Mouse (Mus musculus) forebrain, embryonic 10.5 days (tissue): ENCODE results near the gene Cdk14. TPM values are rescaled to one million over a fixed set of nuclear protein-coding genes. Genes with fewer than 3 reads are reported as not detected.
A peak's percentile ranks its signal among the peaks of the same experiment; 100 is the strongest.

Experiments used
- DNase-seq: peaks from one replicate; pipeline ENCODE4 v3.0.0-alpha.2; 2017; ENCODE audit warnings: low spot score; ENCODE audit errors: extremely low spot score
- H3K27ac ChIP-seq: fragments of 300-500 bp; sonication (generic); 2 replicates; pipeline ENCODE4 v1.5.1; 2016; ENCODE audit warnings: mild to moderate bottlenecking
- H3K27me3 ChIP-seq: fragments of 300-500 bp; sonication (generic); 2 replicates; pipeline ENCODE4 v1.6.1; 2016; ENCODE audit warnings: mild to moderate bottlenecking; ENCODE audit not compliant: poor library complexity, severe bottlenecking
- H3K36me3 ChIP-seq: fragments of 300-500 bp; sonication (generic); replicated peaks from 2 replicates; pipeline ENCODE4 v1.6.1; 2016; ENCODE audit warnings: mild to moderate bottlenecking, moderate library complexity
- H3K4me1 ChIP-seq: fragments of 300-500 bp; sonication (generic); 2 replicates; pipeline ENCODE4 v1.6.1; 2016
- H3K4me3 ChIP-seq: fragments of 300-500 bp; sonication (generic); 2 replicates; pipeline ENCODE4 v1.5.1; 2016; ENCODE audit warnings: mild to moderate bottlenecking, moderate library complexity
- H3K9me3 ChIP-seq: fragments of 300-500 bp; sonication (generic); 2 replicates; pipeline ENCODE4 v1.6.1; 2016; ENCODE audit warnings: mild to moderate bottlenecking, moderate library complexity
- WGBS: fragments of 180-500 bp; shearing (Covaris S2); methylation state at CpG from one replicate; pipeline ENCODE4 v1.1.7; 2016; 5-methylcytosine and 5-hydroxymethylcytosine counted together
- polyA plus RNA-seq: library from polyadenylated mRNA; unstranded; fragments of >200 nt; fragmentation: Nextera tagmentation; extraction: Ambion mirVana; gene quantifications from 2 replicates; pipeline ENCODE4 v1.2.1, GENCODE M21; 2016

Gene Cdk14
- polyA plus RNA-seq, 1 experiment from 2014 or later, result 9.5 TPM

GRCm38 (mm10) chr5:4870041-4870726 is 549.9 kb downstream of the Cdk14 start:
- Histone ChIP-seq H3K27me3 (peaks cover 7% of the 10 kb centered on the region), H3K4me1 (peaks cover 55% of the 10 kb centered on the region), H3K36me3 (no peaks in the 10 kb centered on the region), H3K27ac (peak overlapping the region; percentile 87), H3K4me3 (no peak overlapping the region), H3K9me3 (no peaks in the 10 kb centered on the region)
- 28% methylated on average over 4 of the region's 4 CpGs for whole genome bisulfite sequencing
- DNase-seq, result peak; percentile 24

- 35% methylated on average over 6 of the region's 6 CpGs for WGBS
- peaks cover 56% of the 10 kb centered on the region for H3K4me1 ChIP-seq
- peak overlapping the region; percentile 87 for H3K27ac ChIP-seq
- peak; percentile 27 for DNase-seq
- no peaks in the 10 kb centered on the region for H3K36me3 ChIP-seq
- H3K4me3 ChIP-seq, result no peak overlapping the region
- H3K9me3 ChIP-seq, result no peaks in the 10 kb centered on the region
- H3K27me3 ChIP-seq, result no peaks in the 10 kb centered on the region
These were observed 551.5 kb downstream of the Cdk14 start for GRCm38 (mm10) chr5:4868563-4869120.

GRCm38 (mm10) chr5:4867849-4868562 is 552.1 kb downstream of the Cdk14 start:
- Histone ChIP-seq H3K9me3 (no peaks in the 10 kb centered on the region), H3K27me3 (no peaks in the 10 kb centered on the region), H3K27ac (peak overlapping the region; percentile 87), H3K36me3 (no peaks in the 10 kb centered on the region), H3K4me1 (peaks cover 56% of the 10 kb centered on the region), H3K4me3 (no peak overlapping the region)
- no peak for DNase-seq
- 24% methylated on average over 6 of the region's 6 CpGs for WGBS

GRCm38 (mm10) chr5:4866945-4867344 is 553.2 kb downstream of the Cdk14 start:
- no peaks in the 10 kb centered on the region for H3K27me3 ChIP-seq
- DNase-seq, result peak; percentile 20
- peaks cover 61% of the 10 kb centered on the region for H3K4me1 ChIP-seq
- no peak overlapping the region for H3K4me3 ChIP-seq
- peak overlapping the region; percentile 87 for H3K27ac ChIP-seq
- WGBS, result 60% methylated on average over 8 of the region's 8 CpGs
- no peaks in the 10 kb centered on the region for H3K9me3 ChIP-seq
- no peaks in the 10 kb centered on the region for H3K36me3 ChIP-seq

- peaks cover 68% of the 10 kb centered on the region for H3K4me1 ChIP-seq
- H3K27me3 ChIP-seq, result no peaks in the 10 kb centered on the region
- no peaks in the 10 kb centered on the region for H3K9me3 ChIP-seq
- WGBS, result 50% methylated on average over 1 of the region's 1 CpGs
- H3K4me3 ChIP-seq, result no peak overlapping the region
- H3K27ac ChIP-seq, result peak overlapping the region; percentile 77
- no peaks in the 10 kb centered on the region for H3K36me3 ChIP-seq
- no peak for DNase-seq
These were observed 554.0 kb downstream of the Cdk14 start for GRCm38 (mm10) chr5:4866099-4866498.

- peaks cover 41% of the 10 kb centered on the region for H3K4me1 ChIP-seq
- no peaks in the 10 kb centered on the region for H3K36me3 ChIP-seq
- 90% methylated on average over 9 of the region's 9 CpGs for WGBS
These were observed 558.5 kb downstream of the Cdk14 start for GRCm38 (mm10) chr5:4861592-4861991.

GRCm38 (mm10) chr5:4861141-4861540 is 559.0 kb downstream of the Cdk14 start:
- 94% methylated on average over 2 of the region's 2 CpGs for WGBS
- H3K36me3 ChIP-seq, result no peaks in the 10 kb centered on the region
- no peaks in the 10 kb centered on the region for H3K27me3 ChIP-seq
- no peaks in the 10 kb centered on the region for H3K9me3 ChIP-seq
- H3K4me3 ChIP-seq, result no peak overlapping the region
- no peak for DNase-seq
- no peak overlapping the region; the same call in 1 of the 2 replicates for H3K27ac ChIP-seq
- H3K4me1 ChIP-seq, result peaks cover 39% of the 10 kb centered on the region

More at GRCm38 (mm10) chr5:4861592-4861991, 558.5 kb downstream of the Cdk14 start:
- DNase-seq, result no peak
- H3K4me3 ChIP-seq, result no peak overlapping the region
- H3K9me3 ChIP-seq, result no peaks in the 10 kb centered on the region
- no peaks in the 10 kb centered on the region for H3K27me3 ChIP-seq
- peak overlapping the region; percentile 9; the same call in 1 of the 2 replicates for H3K27ac ChIP-seq

- WGBS, result 54% methylated on average over 5 of the region's 5 CpGs
- DNase-seq, result no peak
These were observed 562.0 kb downstream of the Cdk14 start for GRCm38 (mm10) chr5:4858032-4858641.

GRCm38 (mm10) chr5:4853503-4853902 is 566.6 kb downstream of the Cdk14 start:
- Histone ChIP-seq H3K27ac (no peak overlapping the region), H3K36me3 (no peaks in the 10 kb centered on the region), H3K9me3 (no peaks in the 10 kb centered on the region), H3K4me3 (no peak overlapping the region), H3K27me3 (no peaks in the 10 kb centered on the region), H3K4me1 (peaks cover 9% of the 10 kb centered on the region)
- 96% methylated on average over 2 of the region's 2 CpGs for WGBS
- no peak for DNase-seq

More at GRCm38 (mm10) chr5:4858032-4858641, 562.0 kb downstream of the Cdk14 start:
- Histone ChIP-seq H3K36me3 (no peaks in the 10 kb centered on the region), H3K4me3 (no peak overlapping the region), H3K27ac (no peak overlapping the region; the same call in 1 of the 2 replicates), H3K9me3 (no peaks in the 10 kb centered on the region), H3K27me3 (no peaks in the 10 kb centered on the region), H3K4me1 (peaks cover 27% of the 10 kb centered on the region)

- Histone ChIP-seq H3K9me3 (no peaks in the 10 kb centered on the region), H3K36me3 (no peaks in the 10 kb centered on the region), H3K4me1 (peaks cover 2% of the 10 kb centered on the region), H3K4me3 (no peak overlapping the region), H3K27ac (no peak overlapping the region), H3K27me3 (no peaks in the 10 kb centered on the region)
- no peak for DNase-seq
- 86% methylated on average over 6 of the region's 6 CpGs for WGBS
These were observed 567.3 kb downstream of the Cdk14 start for GRCm38 (mm10) chr5:4852711-4853320.

GRCm38 (mm10) chr5:4851934-4852710 is 568.0 kb downstream of the Cdk14 start:
- Histone ChIP-seq H3K27me3 (no peaks in the 10 kb centered on the region), H3K9me3 (no peaks in the 10 kb centered on the region), H3K4me3 (no peak overlapping the region), H3K36me3 (no peaks in the 10 kb centered on the region), H3K27ac (peak overlapping the region; percentile 44; the same call in 1 of the 2 replicates), H3K4me1 (no peaks in the 10 kb centered on the region; the same call in 1 of the 2 replicates)
- DNase-seq, result no peak
- 90% methylated on average over 9 of the region's 9 CpGs for WGBS
